Mouse (Mus musculus): ENCODE measurements around the gene Csrp1. TPM values are rescaled to one million over a fixed set of nuclear protein-coding genes. Genes with fewer than 3 reads are reported as not detected.

Gene Csrp1
- polyA plus RNA-seq, 1 experiment: 390 TPM

- Histone ChIP-seq H3K27me3 (ENCODE audit: control insufficient read depth, insufficient read depth, low read length) (no peaks in the 10 kb centered on the region), H3K27ac (ENCODE audit: control insufficient read depth, insufficient read depth, low read length) (no peak overlapping the region), H3K4me1 (replicated peaks; ENCODE audit: control insufficient read depth, insufficient read depth, low read length) (peaks cover 12% of the 10 kb centered on the region), H3K4me3 (ENCODE audit: control insufficient read depth, insufficient read depth, low read length) (no peak overlapping the region), H3K36me3 (ENCODE audit: control insufficient read depth, insufficient read depth, low read length) (no peaks in the 10 kb centered on the region)
- TF ChIP-seq CTCF (IDR thresholded peaks at IDR 0.05; ENCODE audit: borderline replicate concordance, control insufficient read depth, extremely low read depth, insufficient read depth, low read length, poor library complexity) (no peak), POLR2A (IDR thresholded peaks at IDR 0.05; ENCODE audit: control insufficient read depth, extremely low read depth, insufficient read depth, low read length, poor library complexity) (no peak)
- no peak for DNase-seq
- 22% methylated on average over 9 of the region's 9 CpGs for WGBS
These were observed 5.6 kb upstream of the Csrp1 start for GRCm38 (mm10) chr1:135714028-135714815.

- Histone ChIP-seq H3K27ac (ENCODE audit: control insufficient read depth, insufficient read depth, low read length) (no peak overlapping the region), H3K27me3 (ENCODE audit: control insufficient read depth, insufficient read depth, low read length) (no peaks in the 10 kb centered on the region), H3K36me3 (ENCODE audit: control insufficient read depth, insufficient read depth, low read length) (no peaks in the 10 kb centered on the region), H3K4me1 (replicated peaks; ENCODE audit: control insufficient read depth, insufficient read depth, low read length) (peaks cover 18% of the 10 kb centered on the region), H3K4me3 (ENCODE audit: control insufficient read depth, insufficient read depth, low read length) (no peak overlapping the region)
- DNase-seq: no peak
- TF ChIP-seq CTCF (IDR thresholded peaks at IDR 0.05; ENCODE audit: borderline replicate concordance, control insufficient read depth, extremely low read depth, insufficient read depth, low read length, poor library complexity) (no peak), POLR2A (IDR thresholded peaks at IDR 0.05; ENCODE audit: control insufficient read depth, extremely low read depth, insufficient read depth, low read length, poor library complexity) (no peak)
- 39% methylated on average over 3 of the region's 3 CpGs for WGBS
These were observed 4.8 kb upstream of the Csrp1 start for GRCm38 (mm10) chr1:135714901-135715609.

- H3K4me1 ChIP-seq (replicated peaks; ENCODE audit: control insufficient read depth, insufficient read depth, low read length): peaks cover 28% of the 10 kb centered on the region
- no peak overlapping the region; the same call in 1 of the 2 replicates for H3K27ac ChIP-seq (ENCODE audit: control insufficient read depth, insufficient read depth, low read length)
- DNase-seq: peak; percentile 87
- no peak for TF ChIP-seq POLR2A (IDR thresholded peaks at IDR 0.05; ENCODE audit: control insufficient read depth, extremely low read depth, insufficient read depth, low read length, poor library complexity)
- 0 out of 2 replicates have a peak, but pooled peaks have one; percentile 46 for TF ChIP-seq CTCF (IDR thresholded peaks at IDR 0.05; ENCODE audit: borderline replicate concordance, control insufficient read depth, extremely low read depth, insufficient read depth, low read length, poor library complexity)
- WGBS: 7% methylated on average over 9 of the region's 9 CpGs
- no peaks in the 10 kb centered on the region for H3K36me3 ChIP-seq (ENCODE audit: control insufficient read depth, insufficient read depth, low read length)
- no peak overlapping the region for H3K4me3 ChIP-seq (ENCODE audit: control insufficient read depth, insufficient read depth, low read length)
- no peaks in the 10 kb centered on the region for H3K27me3 ChIP-seq (ENCODE audit: control insufficient read depth, insufficient read depth, low read length)
These were observed 375 bp upstream of the Csrp1 start for GRCm38 (mm10) chr1:135719486-135719885.

- H3K4me1 ChIP-seq (replicated peaks; ENCODE audit: control insufficient read depth, insufficient read depth, low read length): peaks cover 45% of the 10 kb centered on the region
- no peak overlapping the region for H3K4me3 ChIP-seq (ENCODE audit: control insufficient read depth, insufficient read depth, low read length)
- no peaks in the 10 kb centered on the region for H3K36me3 ChIP-seq (ENCODE audit: control insufficient read depth, insufficient read depth, low read length)
- DNase-seq: no peak
- no peaks in the 10 kb centered on the region for H3K27me3 ChIP-seq (ENCODE audit: control insufficient read depth, insufficient read depth, low read length)
- WGBS: 45% methylated on average over 1 of the region's 1 CpGs
- TF ChIP-seq CTCF (IDR thresholded peaks at IDR 0.05; ENCODE audit: borderline replicate concordance, control insufficient read depth, extremely low read depth, insufficient read depth, low read length, poor library complexity): no peak
- H3K27ac ChIP-seq (ENCODE audit: control insufficient read depth, insufficient read depth, low read length): no peak overlapping the region
These were observed 3.2 kb downstream of the Csrp1 start for GRCm38 (mm10) chr1:135723016-135723415.

GRCm38 (mm10) chr1:135724134-135724533, 4.3 kb downstream of the Csrp1 start:
- Histone ChIP-seq H3K27me3 (ENCODE audit: control insufficient read depth, insufficient read depth, low read length) (no peaks in the 10 kb centered on the region), H3K4me1 (replicated peaks; ENCODE audit: control insufficient read depth, insufficient read depth, low read length) (peaks cover 51% of the 10 kb centered on the region), H3K36me3 (ENCODE audit: control insufficient read depth, insufficient read depth, low read length) (no peaks in the 10 kb centered on the region), H3K4me3 (ENCODE audit: control insufficient read depth, insufficient read depth, low read length) (no peak overlapping the region), H3K27ac (ENCODE audit: control insufficient read depth, insufficient read depth, low read length) (no peak overlapping the region)
- DNase-seq: no peak
- 81% methylated on average over 4 of the region's 4 CpGs for WGBS
- no peak for TF ChIP-seq CTCF (IDR thresholded peaks at IDR 0.05; ENCODE audit: borderline replicate concordance, control insufficient read depth, extremely low read depth, insufficient read depth, low read length, poor library complexity)
- no peak for TF ChIP-seq POLR2A (IDR thresholded peaks at IDR 0.05; ENCODE audit: control insufficient read depth, extremely low read depth, insufficient read depth, low read length, poor library complexity)

GRCm38 (mm10) chr1:135725324-135725723, 5.5 kb downstream of the Csrp1 start:
- H3K4me1 ChIP-seq (replicated peaks; ENCODE audit: control insufficient read depth, insufficient read depth, low read length): peaks cover 53% of the 10 kb centered on the region
- DNase-seq: no peak
- H3K4me3 ChIP-seq (ENCODE audit: control insufficient read depth, insufficient read depth, low read length): no peak overlapping the region
- H3K36me3 ChIP-seq (ENCODE audit: control insufficient read depth, insufficient read depth, low read length): no peaks in the 10 kb centered on the region
- no peak for TF ChIP-seq POLR2A (IDR thresholded peaks at IDR 0.05; ENCODE audit: control insufficient read depth, extremely low read depth, insufficient read depth, low read length, poor library complexity)
- no peaks in the 10 kb centered on the region for H3K27me3 ChIP-seq (ENCODE audit: control insufficient read depth, insufficient read depth, low read length)
- H3K27ac ChIP-seq (ENCODE audit: control insufficient read depth, insufficient read depth, low read length): peak overlapping the region; percentile 48
- WGBS: 34% methylated on average over 6 of the region's 6 CpGs

All from thymus, adult 2 months (tissue).